ENCODE assay signal across 11 mouse cellular contexts in the genomic region with DNA sequence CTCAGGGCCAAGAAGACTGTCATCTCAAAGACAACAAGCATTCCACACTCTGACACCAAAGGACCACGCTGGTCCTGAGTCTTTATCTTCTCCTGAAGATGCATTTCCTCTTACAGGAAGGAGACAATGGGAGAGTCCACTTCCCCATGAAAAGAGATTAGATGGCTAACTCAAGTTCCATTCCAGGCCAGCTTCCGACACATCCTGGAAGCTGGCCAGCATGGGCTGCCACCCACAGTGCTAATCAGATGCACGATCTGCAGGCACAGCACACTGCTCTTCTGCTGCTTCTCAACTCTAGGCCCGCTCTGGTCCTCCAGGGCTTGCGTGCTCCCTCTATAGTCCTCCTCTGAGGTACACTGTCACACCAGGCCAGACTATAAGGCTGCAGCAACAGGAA. TPM values are rescaled to one million over a fixed set of nuclear protein-coding genes. Genes with fewer than 3 reads are reported as not detected.
A peak's percentile ranks its signal among the peaks of the same experiment; 100 is the strongest.
DNase-seq lines count a peak whose midpoint lies in the region; ATAC-seq lines count a peak whose summit lies in the region.
"Had no signal": no experiment of that assay in that cellular context is flagged by ENCODE, and none has a peak within 500 bp of the region (broad histone marks: within the 10 kb centered on the region; RNA-seq: fewer than 3 reads in every experiment).

No protein-coding gene starts in this region.

- DNase-seq in heart, postnatal 10 days, result no peak
- peak; percentile 41 for DNase-seq in MN1 (ENCODE audit: low spot score)
- DNase-seq in frontal cortex, adult 2 months (ENCODE audit: extremely low spot score in 1 of 2, low spot score in 1 of 2), result no peak
- no peak for DNase-seq in ovary, adult 18-20 months (ENCODE audit: low spot score)
- DNase-seq: gastrocnemius, postnatal 14 days; liver, embryonic 13.5 days; thymus, postnatal 14 days had no signal

- H3K36me3 ChIP-seq in heart, embryonic 12.5 days, result no peaks in the 10 kb centered on the region
- no peaks in the 10 kb centered on the region for H3K36me3 ChIP-seq in forebrain, embryonic 16.5 days (ENCODE audit: control insufficient read depth, insufficient read depth)
- no peaks in the 10 kb centered on the region for H3K36me3 ChIP-seq in lung, embryonic 16.5 days (ENCODE audit: control insufficient read depth, insufficient read depth, low read length)
- H3K36me3 ChIP-seq: embryonic facial prominence, embryonic 12.5 days; liver, embryonic 13.5 days had no signal

- WGBS in heart, embryonic 12.5 days, result 56% methylated on average over 5 of the region's 5 CpGs
- WGBS in forebrain, embryonic 16.5 days, result 51% methylated on average over 5 of the region's 5 CpGs
- WGBS in lung, embryonic 16.5 days, result 40% methylated on average over 5 of the region's 5 CpGs

- H3K9ac ChIP-seq in heart, embryonic 12.5 days, result no peak overlapping the region
- H3K9ac ChIP-seq in forebrain, embryonic 16.5 days (replicated peaks; ENCODE audit: low read depth, low read length), result no peak overlapping the region
- H3K9ac ChIP-seq in lung, embryonic 16.5 days (ENCODE audit: low read length), result no peak overlapping the region
- H3K9ac ChIP-seq: embryonic facial prominence, embryonic 12.5 days; liver, embryonic 13.5 days had no signal

- no peaks in the 10 kb centered on the region for H3K27me3 ChIP-seq in heart, embryonic 12.5 days (replicated peaks)
- no peaks in the 10 kb centered on the region for H3K27me3 ChIP-seq in forebrain, embryonic 16.5 days (replicated peaks; ENCODE audit: control insufficient read depth, insufficient read depth, low read length)
- no peaks in the 10 kb centered on the region for H3K27me3 ChIP-seq in lung, embryonic 16.5 days (ENCODE audit: control insufficient read depth, insufficient read depth, low read depth, low read length)
- H3K27me3 ChIP-seq: embryonic facial prominence, embryonic 12.5 days; liver, embryonic 13.5 days had no signal

- peaks cover 26% of the 10 kb centered on the region for H3K4me1 ChIP-seq in heart, embryonic 12.5 days (replicated peaks)
- no peaks in the 10 kb centered on the region for H3K4me1 ChIP-seq in forebrain, embryonic 16.5 days (replicated peaks; ENCODE audit: control insufficient read depth, insufficient read depth, low read length)
- H3K4me1 ChIP-seq in lung, embryonic 16.5 days (replicated peaks; ENCODE audit: control insufficient read depth, insufficient read depth, low read length), result peaks cover 2% of the 10 kb centered on the region; the same call in 1 of the 2 replicates
- H3K4me1 ChIP-seq: embryonic facial prominence, embryonic 12.5 days had no signal

- no peak overlapping the region for H3K4me3 ChIP-seq in heart, embryonic 12.5 days
- H3K4me3 ChIP-seq in forebrain, embryonic 16.5 days (replicated peaks; ENCODE audit: low read length), result no peak overlapping the region
- no peak overlapping the region for H3K4me3 ChIP-seq in lung, embryonic 16.5 days (ENCODE audit: low read length)
- H3K4me3 ChIP-seq: embryonic facial prominence, embryonic 12.5 days; liver, embryonic 13.5 days had no signal

- no peaks in the 10 kb centered on the region for H3K9me3 ChIP-seq in heart, embryonic 12.5 days (replicated peaks)
- H3K9me3 ChIP-seq in forebrain, embryonic 16.5 days (ENCODE audit: control insufficient read depth, low read length), result no peaks in the 10 kb centered on the region
- H3K9me3 ChIP-seq in lung, embryonic 16.5 days (ENCODE audit: control insufficient read depth, low read length), result no peaks in the 10 kb centered on the region
- H3K9me3 ChIP-seq: embryonic facial prominence, embryonic 12.5 days; liver, embryonic 13.5 days had no signal

- H3K4me2 ChIP-seq in heart, embryonic 12.5 days, result no peak overlapping the region
- H3K4me2 ChIP-seq in forebrain, embryonic 16.5 days (ENCODE audit: low read length), result no peak overlapping the region
- H3K4me2 ChIP-seq in lung, embryonic 16.5 days (ENCODE audit: low read depth, low read length), result no peak overlapping the region
- H3K4me2 ChIP-seq: embryonic facial prominence, embryonic 12.5 days; liver, embryonic 13.5 days had no signal

- intact Hi-C loops in heart, postnatal 10 days (cut with DNase I), result no loop called here

- peak; percentile 51; the same call in 1 of the 2 replicates for ATAC-seq in heart, embryonic 12.5 days (ENCODE audit: insufficient number of reproducible peaks, low FRiP score)
- 0 out of 2 replicates have a peak, but pooled peaks have one; percentile 43 for ATAC-seq in forebrain, embryonic 16.5 days
- peak; percentile 60; the same call in 1 of the 2 replicates for ATAC-seq in lung, embryonic 16.5 days (ENCODE audit: low read depth)

- no peak overlapping the region for H3K27ac ChIP-seq in heart, embryonic 12.5 days (ENCODE audit: poor library complexity, severe bottlenecking)
- H3K27ac ChIP-seq in forebrain, embryonic 16.5 days (ENCODE audit: low read length), result no peak overlapping the region
- no peak overlapping the region for H3K27ac ChIP-seq in lung, embryonic 16.5 days (ENCODE audit: low read length)
- H3K27ac ChIP-seq: embryonic facial prominence, embryonic 12.5 days; liver, embryonic 13.5 days had no signal

RNA-seq across cellular contexts. Expression of a gene that starts 40.8 kb away (rescaled TPM):
- polyA plus RNA-seq in heart, embryonic 12.5 days (2016; fragmentation: Nextera tagmentation; extraction: Ambion mirVana), result 8.7 and 9.1 TPM in 2 replicates
- 10 to 100 TPM; 12.8 to 16.5 TPM for total RNA-seq in heart, postnatal 10 days (2021)
- 3.9 and 4.2 TPM in 2 replicates for polyA plus RNA-seq in forebrain, embryonic 16.5 days (2015; fragmentation: Nextera tagmentation; extraction: Ambion mirVana)
- 11.6 and 11.8 TPM in 2 replicates for polyA plus RNA-seq in lung, embryonic 16.5 days (2015; fragmentation: Nextera tagmentation; extraction: Ambion mirVana)
- 7.5 and 8.5 TPM in 2 replicates for polyA plus RNA-seq in frontal cortex, adult 2 months (2012; rRNA removed)
